Mouse (Mus musculus) ES-Bruce4 (cell line): ENCODE data around the gene Anapc16.

ENCODE experiments used
- CTCF ChIP-seq: IDR thresholded peaks from one replicate; pipeline ENCODE4 v1.8.1; 2011; ENCODE audit warnings: low read depth, low read length
- EP300 ChIP-seq: IDR thresholded peaks from 2 replicates; pipeline ENCODE4 v1.6.1; 2011; ENCODE audit warnings: low read depth, low read length; ENCODE audit not compliant: insufficient read depth

- TF ChIP-seq EP300 (no peak), CTCF (no peak)
Observed at GRCm38 (mm10) chr10:59988036-59988435, 14.9 kb downstream of the Anapc16 start.
